Mouse (Mus musculus) hindbrain, embryonic 13.5 days (tissue): Measurements from ENCODE around the gene Dnah8. TPM values are rescaled to one million over a fixed set of nuclear protein-coding genes. Genes with fewer than 3 reads are reported as not detected.

ENCODE experiments used
- ATAC-seq: fragments of 200-750 bp; cut with Nextera tagmentation; 2 replicates; pipeline ENCODE4 v1.8.0; 2017; ENCODE audit warnings: moderate TSS enrichment; ENCODE audit not compliant: low FRiP score
- H3K27ac ChIP-seq: fragments of 300-500 bp; sonication (generic); 2 replicates; pipeline ENCODE4 v1.5.1; 2015; ENCODE audit warnings: inconsistent platforms, mild to moderate bottlenecking, moderate library complexity
- H3K27me3 ChIP-seq: fragments of 300-500 bp; sonication (generic); 2 replicates; pipeline ENCODE4 v1.6.1; 2015; ENCODE audit warnings: mild to moderate bottlenecking, inconsistent platforms
- H3K36me3 ChIP-seq: fragments of 300-500 bp; sonication (generic); 2 replicates; pipeline ENCODE4 v1.6.1; 2015; ENCODE audit warnings: mild to moderate bottlenecking, inconsistent platforms
- H3K4me1 ChIP-seq: fragments of 300-500 bp; sonication (generic); replicated peaks from 2 replicates; pipeline ENCODE4 v1.6.1; 2015; ENCODE audit warnings: inconsistent platforms
- H3K4me2 ChIP-seq: fragments of 300-500 bp; sonication (generic); 2 replicates; pipeline ENCODE4 v1.6.1; 2015; ENCODE audit warnings: inconsistent platforms, mild to moderate bottlenecking, moderate library complexity
- H3K4me3 ChIP-seq: fragments of 300-500 bp; sonication (generic); 2 replicates; pipeline ENCODE4 v1.5.1; 2015; ENCODE audit warnings: mild to moderate bottlenecking, inconsistent platforms
- H3K9ac ChIP-seq: fragments of 300-500 bp; sonication (generic); 2 replicates; pipeline ENCODE4 v1.6.1; 2015; ENCODE audit warnings: mild to moderate bottlenecking, inconsistent platforms
- H3K9me3 ChIP-seq: fragments of 300-500 bp; sonication (generic); 2 replicates; pipeline ENCODE4 v1.6.1; 2016; ENCODE audit warnings: inconsistent platforms
- WGBS: fragments of 180-500 bp; shearing (Covaris S2); methylation state at CpG from one replicate; pipeline ENCODE4 v1.1.7; 2015; 5-methylcytosine and 5-hydroxymethylcytosine counted together
- polyA plus RNA-seq: library from polyadenylated mRNA; unstranded; fragments of >200 nt; fragmentation: Nextera tagmentation; extraction: Ambion mirVana; gene quantifications from 2 replicates; pipeline ENCODE4 v1.2.1, GENCODE M21; 2015

Dnah8 gene
- polyA plus RNA-seq, 1 experiment from 2014 or later: 1.3 TPM

- no peak for ATAC-seq
- no peak overlapping the region for H3K4me2 ChIP-seq
Measured at GRCm38 (mm10) chr17:30818543-30818942, 194.4 kb downstream of the Dnah8 start.

GRCm38 (mm10) chr17:30819134-30819533, 195.0 kb downstream of the Dnah8 start:
- ATAC-seq: no peak
- H3K9me3 ChIP-seq: no peaks in the 10 kb centered on the region
- no peak overlapping the region for H3K27ac ChIP-seq
- H3K36me3 ChIP-seq: no peaks in the 10 kb centered on the region
- H3K27me3 ChIP-seq: no peaks in the 10 kb centered on the region
- no peak overlapping the region for H3K9ac ChIP-seq
- no peak overlapping the region for H3K4me2 ChIP-seq
- WGBS: 94% methylated on average over 8 of the region's 8 CpGs
- no peak overlapping the region for H3K4me3 ChIP-seq
- no peaks in the 10 kb centered on the region for H3K4me1 ChIP-seq

More at GRCm38 (mm10) chr17:30818543-30818942, 194.4 kb downstream of the Dnah8 start:
- H3K4me1 ChIP-seq: no peaks in the 10 kb centered on the region
- H3K27ac ChIP-seq: no peak overlapping the region
- H3K27me3 ChIP-seq: no peaks in the 10 kb centered on the region
- WGBS: 96% methylated on average over 5 of the region's 5 CpGs
- H3K9me3 ChIP-seq: no peaks in the 10 kb centered on the region
- H3K4me3 ChIP-seq: no peak overlapping the region
- no peak overlapping the region for H3K9ac ChIP-seq
- H3K36me3 ChIP-seq: no peaks in the 10 kb centered on the region

- Histone ChIP-seq H3K9me3 (no peaks in the 10 kb centered on the region), H3K27me3 (no peaks in the 10 kb centered on the region), H3K9ac (no peak overlapping the region), H3K4me2 (no peak overlapping the region), H3K4me1 (peaks cover 7% of the 10 kb centered on the region; the same call in 1 of the 2 replicates), H3K36me3 (no peaks in the 10 kb centered on the region), H3K27ac (no peak overlapping the region), H3K4me3 (no peak overlapping the region)
- ATAC-seq: no peak
- WGBS: 88% methylated on average over 6 of the region's 6 CpGs
Measured at GRCm38 (mm10) chr17:30821115-30821514, 197.0 kb downstream of the Dnah8 start.

- WGBS: 91% methylated on average over 7 of the region's 7 CpGs
- Histone ChIP-seq H3K9me3 (peaks cover 3% of the 10 kb centered on the region; the same call in 1 of the 2 replicates), H3K9ac (no peak overlapping the region), H3K36me3 (no peaks in the 10 kb centered on the region), H3K27ac (no peak overlapping the region), H3K4me2 (no peak overlapping the region), H3K4me1 (peaks cover 7% of the 10 kb centered on the region; the same call in 1 of the 2 replicates), H3K27me3 (no peaks in the 10 kb centered on the region), H3K4me3 (no peak overlapping the region)
- ATAC-seq: no peak
Measured at GRCm38 (mm10) chr17:30824473-30824872, 200.3 kb downstream of the Dnah8 start.

GRCm38 (mm10) chr17:30825731-30826304, 201.7 kb downstream of the Dnah8 start:
- Histone ChIP-seq H3K9me3 (peaks cover 3% of the 10 kb centered on the region; the same call in 1 of the 2 replicates), H3K4me1 (peaks cover 7% of the 10 kb centered on the region; the same call in 1 of the 2 replicates), H3K4me2 (peak overlapping the region; percentile 27; the same call in 1 of the 2 replicates), H3K4me3 (no peak overlapping the region), H3K27me3 (no peaks in the 10 kb centered on the region), H3K36me3 (no peaks in the 10 kb centered on the region), H3K27ac (no peak overlapping the region; the same call in 1 of the 2 replicates), H3K9ac (no peak overlapping the region)
- WGBS: 17% methylated on average over 11 of the region's 11 CpGs
- ATAC-seq: no peak

GRCm38 (mm10) chr17:30831170-30831569, 207.0 kb downstream of the Dnah8 start:
- Histone ChIP-seq H3K27ac (no peak overlapping the region), H3K4me3 (no peak overlapping the region), H3K36me3 (no peaks in the 10 kb centered on the region), H3K9me3 (peaks cover 8% of the 10 kb centered on the region; the same call in 1 of the 2 replicates), H3K4me1 (no peaks in the 10 kb centered on the region), H3K4me2 (no peak overlapping the region), H3K9ac (no peak overlapping the region), H3K27me3 (no peaks in the 10 kb centered on the region)
- no peak for ATAC-seq
- WGBS: 99% methylated on average over 2 of the region's 2 CpGs

- 95% methylated on average over 4 of the region's 4 CpGs for WGBS
- no peak overlapping the region for H3K4me3 ChIP-seq
- H3K4me2 ChIP-seq: no peak overlapping the region
- H3K36me3 ChIP-seq: no peaks in the 10 kb centered on the region
- no peak for ATAC-seq
- no peaks in the 10 kb centered on the region for H3K27me3 ChIP-seq
- no peak overlapping the region for H3K9ac ChIP-seq
- peaks cover 5% of the 10 kb centered on the region; the same call in 1 of the 2 replicates for H3K9me3 ChIP-seq
- H3K27ac ChIP-seq: no peak overlapping the region
- H3K4me1 ChIP-seq: peaks cover 10% of the 10 kb centered on the region
Measured at GRCm38 (mm10) chr17:30835419-30835818, 211.3 kb downstream of the Dnah8 start.

- Histone ChIP-seq H3K4me3 (no peak overlapping the region), H3K27ac (no peak overlapping the region), H3K27me3 (no peaks in the 10 kb centered on the region), H3K9ac (no peak overlapping the region), H3K4me1 (peaks cover 10% of the 10 kb centered on the region), H3K9me3 (peaks cover 5% of the 10 kb centered on the region; the same call in 1 of the 2 replicates), H3K36me3 (no peaks in the 10 kb centered on the region), H3K4me2 (no peak overlapping the region)
- no peak for ATAC-seq
- 93% methylated on average over 1 of the region's 1 CpGs for WGBS
Measured at GRCm38 (mm10) chr17:30837031-30837430, 212.9 kb downstream of the Dnah8 start.

- Histone ChIP-seq H3K9ac (no peak overlapping the region), H3K4me2 (no peak overlapping the region), H3K27me3 (no peaks in the 10 kb centered on the region), H3K4me1 (peaks cover 10% of the 10 kb centered on the region), H3K4me3 (no peak overlapping the region), H3K27ac (no peak overlapping the region), H3K36me3 (no peaks in the 10 kb centered on the region), H3K9me3 (no peaks in the 10 kb centered on the region)
- 78% methylated on average over 9 of the region's 9 CpGs for WGBS
- no peak for ATAC-seq
Measured at GRCm38 (mm10) chr17:30840046-30840445, 215.9 kb downstream of the Dnah8 start.

- H3K4me3 ChIP-seq: no peak overlapping the region
- WGBS: 83% methylated on average over 6 of the region's 6 CpGs
- no peak for ATAC-seq
- H3K9me3 ChIP-seq: no peaks in the 10 kb centered on the region
- no peak overlapping the region for H3K4me2 ChIP-seq
- no peaks in the 10 kb centered on the region for H3K36me3 ChIP-seq
- no peak overlapping the region for H3K27ac ChIP-seq
- H3K9ac ChIP-seq: no peak overlapping the region
- no peaks in the 10 kb centered on the region for H3K27me3 ChIP-seq
- H3K4me1 ChIP-seq: peaks cover 10% of the 10 kb centered on the region
Measured at GRCm38 (mm10) chr17:30842312-30842711, 218.2 kb downstream of the Dnah8 start.

- no peak overlapping the region for H3K9ac ChIP-seq
- H3K27ac ChIP-seq: no peak overlapping the region
- ATAC-seq: no peak
- peaks cover 6% of the 10 kb centered on the region for H3K4me1 ChIP-seq
- H3K27me3 ChIP-seq: no peaks in the 10 kb centered on the region
- no peak overlapping the region for H3K4me2 ChIP-seq
- H3K36me3 ChIP-seq: no peaks in the 10 kb centered on the region
- 55% methylated on average over 9 of the region's 9 CpGs for WGBS
- no peak overlapping the region for H3K4me3 ChIP-seq
- no peaks in the 10 kb centered on the region for H3K9me3 ChIP-seq
Measured at GRCm38 (mm10) chr17:30844321-30844791, 220.2 kb downstream of the Dnah8 start.

GRCm38 (mm10) chr17:30847498-30847897, 223.3 kb downstream of the Dnah8 start:
- Histone ChIP-seq H3K4me3 (no peak overlapping the region), H3K27ac (no peak overlapping the region), H3K4me2 (no peak overlapping the region), H3K36me3 (no peaks in the 10 kb centered on the region), H3K9ac (no peak overlapping the region), H3K27me3 (no peaks in the 10 kb centered on the region), H3K9me3 (no peaks in the 10 kb centered on the region; the same call in 1 of the 2 replicates), H3K4me1 (no peaks in the 10 kb centered on the region)
- WGBS: 86% methylated on average over 7 of the region's 7 CpGs
- no peak for ATAC-seq

GRCm38 (mm10) chr17:30848086-30848485, 223.9 kb downstream of the Dnah8 start:
- Histone ChIP-seq H3K9ac (no peak overlapping the region), H3K27me3 (no peaks in the 10 kb centered on the region), H3K4me1 (no peaks in the 10 kb centered on the region), H3K27ac (no peak overlapping the region), H3K9me3 (no peaks in the 10 kb centered on the region; the same call in 1 of the 2 replicates), H3K36me3 (no peaks in the 10 kb centered on the region), H3K4me3 (no peak overlapping the region), H3K4me2 (no peak overlapping the region)
- ATAC-seq: no peak
- WGBS: 98% methylated on average over 5 of the region's 5 CpGs
